Mouse (Mus musculus) liver, adult 2 months (tissue): ENCODE results near the gene Litaf.

Experiments used
- CTCF ChIP-seq: fragments of 200-500 bp; IDR thresholded peaks from 2 replicates; pipeline ENCODE4 v1.5.1; 2011; ENCODE audit warnings: low read depth, low read length, control low read depth
- POLR2A ChIP-seq: fragments of 200-500 bp; IDR thresholded peaks from 2 replicates; pipeline ENCODE4 v1.6.1; 2011; ENCODE audit warnings: low read length, control low read depth; ENCODE audit not compliant: insufficient read depth; ENCODE audit errors: extremely low read depth

- TF ChIP-seq POLR2A = no peak
- TF ChIP-seq CTCF = no peak
These were observed 150.9 kb downstream of the Litaf start for GRCm38 (mm10) chr16:10915066-10915465.
